ENCODE assay signal across 8 mouse cellular contexts in genomic region chr2:164967761-164968440, GRCm38 (mm10). TPM values are rescaled to one million over a fixed set of nuclear protein-coding genes. Genes with fewer than 3 reads are reported as not detected.
DNase-seq lines count a peak whose midpoint lies in the region; ATAC-seq lines count a peak whose summit lies in the region.

No protein-coding gene starts in this region.

- no peaks in the 10 kb centered on the region for H3K36me3 ChIP-seq in embryonic facial prominence, embryonic 15.5 days
- no peaks in the 10 kb centered on the region for H3K36me3 ChIP-seq in midbrain, embryonic 11.5 days (ENCODE audit: control insufficient read depth, insufficient read depth, low read length)

- no peak overlapping the region for H3K27ac ChIP-seq in embryonic facial prominence, embryonic 15.5 days (replicated peaks)
- H3K27ac ChIP-seq in midbrain, embryonic 11.5 days (ENCODE audit: low read depth, low read length) = no peak overlapping the region

- WGBS in embryonic facial prominence, embryonic 15.5 days = 1% methylated on average over 60 of the region's 65 CpGs
- WGBS in midbrain, embryonic 11.5 days = 2% methylated on average over 64 of the region's 65 CpGs

- peak; percentile 74 for DNase-seq in layer of hippocampus, adult 11-12 months (ENCODE audit: low spot score)
- DNase-seq in layer of hippocampus, adult 9-10 months (ENCODE audit: low spot score) = no peak
- DNase-seq in layer of hippocampus, adult 9-11 months = peak; percentile 80
- peak; percentile 89 for DNase-seq in midbrain, embryonic 11.5 days (ENCODE audit: low spot score, missing footprints)
- no peak for DNase-seq in thymus, postnatal 10 days (ENCODE audit: low spot score in 2 of 2)
- no peak for DNase-seq in urinary bladder, postnatal 36 days (ENCODE audit: low spot score in 2 of 2)
- no peak for DNase-seq in natural killer cell, adult 2 months (ENCODE audit: low spot score in 2 of 2)

- H3K4me2 ChIP-seq in embryonic facial prominence, embryonic 15.5 days (replicated peaks) = peak overlapping the region; percentile 51
- H3K4me2 ChIP-seq in midbrain, embryonic 11.5 days = peak overlapping the region; percentile 48

- peaks cover 24% of the 10 kb centered on the region for H3K4me1 ChIP-seq in embryonic facial prominence, embryonic 15.5 days
- peaks cover 31% of the 10 kb centered on the region for H3K4me1 ChIP-seq in midbrain, embryonic 11.5 days (ENCODE audit: control insufficient read depth, insufficient read depth, low read length)

- peaks cover 77% of the 10 kb centered on the region for H3K27me3 ChIP-seq in embryonic facial prominence, embryonic 15.5 days
- H3K27me3 ChIP-seq in midbrain, embryonic 11.5 days (ENCODE audit: control insufficient read depth, insufficient read depth, low read length) = peaks cover 67% of the 10 kb centered on the region

- H3K9ac ChIP-seq in embryonic facial prominence, embryonic 15.5 days = no peak overlapping the region
- no peak overlapping the region for H3K9ac ChIP-seq in midbrain, embryonic 11.5 days (ENCODE audit: low read length)

- no peak for ATAC-seq in embryonic facial prominence, embryonic 15.5 days (ENCODE audit: insufficient number of reproducible peaks, low FRiP score, low TSS enrichment, low read depth)
- no peak; the same call in 1 of the 2 replicates for ATAC-seq in midbrain, embryonic 11.5 days (ENCODE audit: low FRiP score)

- H3K9me3 ChIP-seq in embryonic facial prominence, embryonic 15.5 days (replicated peaks) = no peaks in the 10 kb centered on the region
- H3K9me3 ChIP-seq in midbrain, embryonic 11.5 days (ENCODE audit: control insufficient read depth, low read length) = no peaks in the 10 kb centered on the region

- peak overlapping the region; percentile 30 for H3K4me3 ChIP-seq in embryonic facial prominence, embryonic 15.5 days (replicated peaks)
- H3K4me3 ChIP-seq in midbrain, embryonic 11.5 days (ENCODE audit: low read depth, low read length) = peak overlapping the region; percentile 34

RNA-seq across cellular contexts. Expression of gene Slc12a5, which starts 7.3 kb away (rescaled TPM):
- 0.72 and 0.85 TPM in 2 replicates for polyA plus RNA-seq in embryonic facial prominence, embryonic 15.5 days (2015; fragmentation: Nextera tagmentation; extraction: Ambion mirVana)
- 2.8 and 3.0 TPM in 2 replicates for polyA plus RNA-seq in midbrain, embryonic 11.5 days (2014; fragmentation: Nextera tagmentation; extraction: Ambion mirVana)

RNA-seq across cellular contexts. Expression of gene Mmp9, which starts 27.3 kb away (rescaled TPM):
- polyA plus RNA-seq in embryonic facial prominence, embryonic 15.5 days (2015; fragmentation: Nextera tagmentation; extraction: Ambion mirVana) = 41.4 and 46.1 TPM in 2 replicates
- polyA plus RNA-seq in midbrain, embryonic 11.5 days (2014; fragmentation: Nextera tagmentation; extraction: Ambion mirVana) = 1.9 and 2.0 TPM in 2 replicates

RNA-seq across cellular contexts. Expression of gene Zfp335, which starts 56.3 kb away (rescaled TPM):
- polyA plus RNA-seq in embryonic facial prominence, embryonic 15.5 days (2015; fragmentation: Nextera tagmentation; extraction: Ambion mirVana) = 13.4 and 16.0 TPM in 2 replicates
- polyA plus RNA-seq in midbrain, embryonic 11.5 days (2014; fragmentation: Nextera tagmentation; extraction: Ambion mirVana) = 8.2 and 8.8 TPM in 2 replicates

Comparison
In these comparisons a context has a peak if more than half of its experiments do, and no peak if none do; other contexts are left out.
1. DNase-seq: peak in layer of hippocampus, adult 11-12 months (single experiment), layer of hippocampus, adult 9-11 months (single experiment) and midbrain, embryonic 11.5 days (single experiment); none in layer of hippocampus, adult 9-10 months (single experiment), thymus, postnatal 10 days (0 of 2), urinary bladder, postnatal 36 days (0 of 2) and natural killer cell, adult 2 months (0 of 2).
2. RNA of gene Mmp9, which starts 27.3 kb away (polyA plus RNA-seq): 41.4 to 46.1 TPM in embryonic facial prominence, embryonic 15.5 days; 1.9 to 2.0 TPM in midbrain, embryonic 11.5 days; every median in the first group is over 10 times any median in the second.